Mouse (Mus musculus): ENCODE measurements around the gene Chchd2. TPM values are rescaled to one million over a fixed set of nuclear protein-coding genes. Genes with fewer than 3 reads are reported as not detected.
"Not testable (repeated sequence)": the region's sequence is repeated elsewhere in the genome, so short reads cannot be mapped to it uniquely, and the experiment has no call there.

The Chchd2 gene
- polyA plus RNA-seq, 1 experiment from 2014 or later = 955 TPM

DNA sequence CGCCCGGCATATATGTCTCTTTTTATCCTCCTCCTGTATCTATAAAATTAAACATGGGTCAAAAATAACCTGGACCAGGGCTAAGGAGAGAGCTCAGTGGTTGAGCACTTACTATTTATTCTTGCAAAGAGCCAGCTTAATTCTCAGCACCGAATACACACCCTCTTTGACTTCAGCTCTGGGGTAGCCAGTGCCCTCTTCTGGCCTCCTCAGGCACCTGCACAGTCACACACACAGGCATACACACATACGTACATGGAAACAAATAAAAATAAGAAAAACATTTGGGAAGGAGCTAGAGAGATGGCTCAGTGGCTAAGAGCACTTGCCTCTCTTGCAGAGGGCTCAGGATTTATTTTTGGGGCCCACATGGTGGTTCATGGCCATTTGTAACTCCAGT is 34.7 kb upstream of the Chchd2 start:
- peaks cover 2% of the 10 kb centered on the region; the same call in 1 of the 2 replicates for H3K4me1 ChIP-seq (ENCODE audit: insufficient read depth)
- no peak overlapping the region for H3K9ac ChIP-seq (replicated peaks)
- H3K9me3 ChIP-seq (ENCODE audit: low read length) = no peaks in the 10 kb centered on the region
- TF ChIP-seq CTCF (IDR thresholded peaks at IDR 0.05; ENCODE audit: low read depth) (no peak), EP300 (IDR thresholded peaks at IDR 0.05; ENCODE audit: low read depth) (no peak)
- ATAC-seq (no peak), DNase-seq (no peak)
- H3K4me2 ChIP-seq (ENCODE audit: low read depth, low read length) = no peak overlapping the region
- WGBS (ENCODE audit: insufficient replicate concordance) = 95% methylated on average over 4 of the region's 4 CpGs
- H3K27ac ChIP-seq (ENCODE audit: low read depth) = no peak overlapping the region
- H3K36me3 ChIP-seq (replicated peaks; ENCODE audit: insufficient read depth, low read length) = no peaks in the 10 kb centered on the region
- no peaks in the 10 kb centered on the region for H3K27me3 ChIP-seq (ENCODE audit: insufficient read depth, low read length)
- H3K4me3 ChIP-seq (ENCODE audit: low read depth, low read length) = no peak overlapping the region

DNA sequence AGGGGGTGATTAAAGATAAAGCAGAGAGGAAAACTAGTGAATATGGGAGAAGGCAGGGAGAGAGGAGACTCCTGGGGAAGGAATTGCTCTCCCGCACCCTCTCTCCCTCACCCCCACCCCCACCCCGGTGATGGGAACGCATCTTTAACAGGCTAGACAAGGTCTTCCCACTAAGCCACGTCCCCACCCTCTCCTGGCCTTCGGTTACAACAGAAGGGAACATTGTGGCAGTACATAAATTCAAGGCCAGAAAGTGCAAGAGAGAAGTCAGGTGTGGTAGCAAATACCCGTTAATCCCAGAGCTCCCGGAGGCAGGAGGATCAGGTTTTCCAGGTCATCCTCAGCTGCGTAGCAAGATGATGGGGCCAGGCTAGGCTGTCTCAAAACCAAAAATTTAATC is 32.0 kb upstream of the Chchd2 start:
- Histone ChIP-seq H3K27me3 (ENCODE audit: insufficient read depth, low read length) (no peaks in the 10 kb centered on the region), H3K4me2 (ENCODE audit: low read depth, low read length) (no peak overlapping the region), H3K4me3 (ENCODE audit: low read depth, low read length) (no peak overlapping the region), H3K4me1 (ENCODE audit: insufficient read depth) (no peaks in the 10 kb centered on the region), H3K9ac (replicated peaks) (no peak overlapping the region), H3K27ac (ENCODE audit: low read depth) (no peak overlapping the region), H3K9me3 (ENCODE audit: low read length) (no peaks in the 10 kb centered on the region), H3K36me3 (replicated peaks; ENCODE audit: insufficient read depth, low read length) (no peaks in the 10 kb centered on the region)
- DNase-seq (no peak), ATAC-seq (no peak)
- WGBS (ENCODE audit: insufficient replicate concordance) = 66% methylated on average over 8 of the region's 8 CpGs
- no peak for TF ChIP-seq EP300 (IDR thresholded peaks at IDR 0.05; ENCODE audit: low read depth)
- no peak for TF ChIP-seq CTCF (IDR thresholded peaks at IDR 0.05; ENCODE audit: low read depth)

DNA sequence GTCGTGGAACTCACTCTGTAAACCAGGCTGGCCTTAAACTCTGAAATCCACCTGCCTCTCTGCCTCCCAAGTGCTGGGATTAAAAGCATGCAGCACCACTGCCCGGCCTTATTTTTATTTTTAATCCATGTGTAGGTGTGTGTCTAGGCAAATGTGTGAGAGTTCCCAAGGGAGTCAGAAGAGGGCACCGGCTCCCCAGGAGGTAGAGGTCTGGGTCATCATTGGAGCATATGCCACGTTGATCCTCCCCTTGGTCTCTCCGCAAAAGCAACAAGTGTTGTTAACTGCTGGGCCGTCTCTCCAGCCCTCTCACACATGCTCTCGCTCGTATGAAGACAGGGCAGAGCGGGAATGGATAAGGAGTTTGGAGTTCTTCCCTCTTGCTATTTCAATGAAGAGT is 31.5 kb upstream of the Chchd2 start:
- H3K9ac ChIP-seq (replicated peaks) = no peak overlapping the region
- ATAC-seq (no peak), DNase-seq (no peak)
- H3K4me3 ChIP-seq (ENCODE audit: low read depth, low read length) = no peak overlapping the region
- no peak overlapping the region for H3K27ac ChIP-seq (ENCODE audit: low read depth)
- no peaks in the 10 kb centered on the region for H3K4me1 ChIP-seq (ENCODE audit: insufficient read depth)
- no peaks in the 10 kb centered on the region for H3K9me3 ChIP-seq (ENCODE audit: low read length)
- TF ChIP-seq CTCF (IDR thresholded peaks at IDR 0.05; ENCODE audit: low read depth) = no peak
- no peak for TF ChIP-seq EP300 (IDR thresholded peaks at IDR 0.05; ENCODE audit: low read depth)
- WGBS (ENCODE audit: insufficient replicate concordance) = 77% methylated on average over 9 of the region's 9 CpGs
- no peaks in the 10 kb centered on the region for H3K27me3 ChIP-seq (ENCODE audit: insufficient read depth, low read length)
- no peak overlapping the region for H3K4me2 ChIP-seq (ENCODE audit: low read depth, low read length)
- no peaks in the 10 kb centered on the region for H3K36me3 ChIP-seq (replicated peaks; ENCODE audit: insufficient read depth, low read length)

DNA sequence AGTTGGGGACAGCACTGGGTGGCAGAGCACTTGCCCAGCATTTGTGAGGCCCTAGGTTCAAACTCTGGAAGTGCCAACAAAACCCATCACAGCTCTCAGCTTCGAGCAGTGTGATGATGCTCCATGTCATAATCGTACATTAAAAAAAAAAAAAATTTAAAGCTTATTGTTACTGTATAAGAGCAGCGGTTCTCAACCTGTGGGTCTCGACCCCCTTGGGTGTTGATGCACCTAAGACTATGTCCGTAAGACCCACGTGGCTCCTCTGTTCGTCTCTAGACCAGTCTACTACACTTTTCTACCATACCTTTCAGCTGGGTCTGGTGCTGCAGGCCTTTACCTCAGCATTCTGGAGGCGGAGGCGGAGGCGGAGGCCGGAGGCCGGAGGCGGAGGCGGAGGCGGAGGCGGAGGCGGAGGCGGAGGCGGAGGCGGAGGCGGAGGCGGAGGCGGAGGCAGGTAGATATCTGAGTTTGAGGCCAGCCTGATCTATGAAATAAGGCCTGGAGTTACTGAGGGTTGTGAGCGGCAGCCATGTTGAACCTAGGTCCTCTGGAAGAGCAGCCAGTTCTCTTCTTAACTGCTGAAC is 30.9 kb upstream of the Chchd2 start:
- no peak overlapping the region for H3K4me3 ChIP-seq (ENCODE audit: low read depth, low read length)
- no peak overlapping the region for H3K9ac ChIP-seq (replicated peaks)
- no peaks in the 10 kb centered on the region for H3K27me3 ChIP-seq (ENCODE audit: insufficient read depth, low read length)
- H3K9me3 ChIP-seq (ENCODE audit: low read length) = no peaks in the 10 kb centered on the region
- H3K36me3 ChIP-seq (replicated peaks; ENCODE audit: insufficient read depth, low read length) = no peaks in the 10 kb centered on the region
- no peak overlapping the region for H3K4me2 ChIP-seq (ENCODE audit: low read depth, low read length)
- WGBS (ENCODE audit: insufficient replicate concordance) = 84% methylated on average over 24 of the region's 24 CpGs
- no peak for ATAC-seq
- TF ChIP-seq CTCF (IDR thresholded peaks at IDR 0.05; ENCODE audit: low read depth) = no peak
- no peak for TF ChIP-seq EP300 (IDR thresholded peaks at IDR 0.05; ENCODE audit: low read depth)
- H3K27ac ChIP-seq (ENCODE audit: low read depth) = no peak overlapping the region
- H3K4me1 ChIP-seq (ENCODE audit: insufficient read depth) = no peaks in the 10 kb centered on the region
- no peak for DNase-seq

DNA sequence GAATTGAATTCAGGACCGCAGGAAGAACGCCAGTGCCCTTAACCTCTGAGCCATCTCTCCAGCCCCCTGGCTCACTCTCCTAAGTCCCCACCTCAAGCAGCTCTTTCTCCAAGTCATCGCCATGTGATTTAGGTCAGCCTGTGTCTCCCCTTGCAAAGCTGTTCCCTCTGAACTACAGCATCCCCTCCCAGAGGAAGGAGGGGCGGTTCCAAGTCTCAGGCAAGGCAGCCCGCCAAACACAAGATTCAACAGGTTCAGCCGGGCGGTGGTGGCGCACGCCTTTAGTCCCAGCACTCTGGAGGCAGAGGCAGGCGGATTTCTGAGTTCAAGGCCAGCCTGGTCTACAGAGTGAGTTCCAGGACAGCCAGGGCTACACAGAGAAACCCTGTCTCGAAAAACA is 28.2 kb upstream of the Chchd2 start:
- H3K36me3 ChIP-seq (replicated peaks; ENCODE audit: insufficient read depth, low read length); ATAC-seq; H3K27me3 ChIP-seq (ENCODE audit: insufficient read depth, low read length); H3K9ac ChIP-seq (replicated peaks); H3K4me1 ChIP-seq (ENCODE audit: insufficient read depth); H3K4me3 ChIP-seq (ENCODE audit: low read depth, low read length); H3K4me2 ChIP-seq (ENCODE audit: low read depth, low read length); H3K9me3 ChIP-seq (ENCODE audit: low read length); H3K27ac ChIP-seq (ENCODE audit: low read depth); DNase-seq: not testable (repeated sequence)
- WGBS (ENCODE audit: insufficient replicate concordance) = 81% methylated on average over 11 of the region's 11 CpGs

DNA sequence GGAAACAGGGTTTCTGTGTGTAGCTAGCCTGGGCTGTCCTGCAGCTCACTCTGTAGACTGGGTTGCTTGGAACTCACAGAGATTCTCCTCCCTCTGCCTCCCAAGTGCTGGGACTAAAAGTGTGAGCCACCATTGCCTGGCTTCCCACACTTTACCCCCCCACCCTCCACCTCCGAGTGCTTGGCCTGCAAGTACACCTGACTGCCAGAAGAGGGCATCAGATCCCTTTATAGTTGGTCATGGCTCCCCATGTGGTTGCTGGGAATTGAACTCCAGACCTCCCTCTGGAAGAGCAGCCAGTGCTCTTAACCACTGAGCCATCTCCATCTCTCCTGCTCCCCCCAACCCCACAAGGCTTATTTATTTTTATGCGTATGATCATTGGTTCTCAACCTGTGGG is 26.8 kb upstream of the Chchd2 start:
- 40% methylated on average over 2 of the region's 2 CpGs for WGBS (ENCODE audit: insufficient replicate concordance)
- 0 out of 2 replicates have a peak, but pooled peaks have one; percentile 31 for ATAC-seq

DNA sequence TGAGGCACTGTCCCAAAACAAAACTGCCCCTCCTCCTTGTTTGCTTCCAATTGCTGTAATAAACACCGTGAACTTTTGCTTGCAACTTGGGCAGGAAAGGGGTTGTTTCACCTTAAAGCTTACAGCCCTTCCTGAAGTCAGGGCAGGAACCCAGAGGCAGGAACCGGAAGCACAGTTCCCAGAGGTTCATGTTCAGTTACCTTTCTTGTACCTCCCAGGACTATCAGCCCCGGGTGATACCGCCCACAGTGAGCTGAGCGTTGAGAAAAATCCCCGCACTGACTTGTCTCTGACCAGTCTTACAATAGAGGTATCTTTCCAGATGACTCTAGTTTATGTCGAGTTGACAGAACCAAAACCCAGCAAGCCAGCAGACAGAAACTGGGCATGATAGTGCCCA is 22.3 kb upstream of the Chchd2 start:
- Histone ChIP-seq H3K27me3 (ENCODE audit: insufficient read depth, low read length) (no peaks in the 10 kb centered on the region), H3K9me3 (ENCODE audit: low read length) (no peaks in the 10 kb centered on the region), H3K4me3 (ENCODE audit: low read depth, low read length) (no peak overlapping the region), H3K4me2 (ENCODE audit: low read depth, low read length) (no peak overlapping the region; the same call in 1 of the 2 replicates), H3K27ac (ENCODE audit: low read depth) (no peak overlapping the region), H3K9ac (replicated peaks) (no peak overlapping the region), H3K36me3 (replicated peaks; ENCODE audit: insufficient read depth, low read length) (no peaks in the 10 kb centered on the region), H3K4me1 (ENCODE audit: insufficient read depth) (peaks cover 14% of the 10 kb centered on the region)
- ATAC-seq (no peak), DNase-seq (no peak)
- TF ChIP-seq CTCF (IDR thresholded peaks at IDR 0.05; ENCODE audit: low read depth) (no peak), EP300 (IDR thresholded peaks at IDR 0.05; ENCODE audit: low read depth) (no peak)
- 66% methylated on average over 7 of the region's 7 CpGs for WGBS (ENCODE audit: insufficient replicate concordance)

More for the DNA sequence above, 26.8 kb upstream of the Chchd2 start:
- DNase-seq = peak; percentile 54
- Histone ChIP-seq H3K9me3 (ENCODE audit: low read length) (no peaks in the 10 kb centered on the region), H3K4me1 (ENCODE audit: insufficient read depth) (peaks cover 5% of the 10 kb centered on the region), H3K4me3 (ENCODE audit: low read depth, low read length) (no peak overlapping the region), H3K4me2 (ENCODE audit: low read depth, low read length) (no peak overlapping the region), H3K27ac (ENCODE audit: low read depth) (no peak overlapping the region), H3K36me3 (replicated peaks; ENCODE audit: insufficient read depth, low read length) (no peaks in the 10 kb centered on the region), H3K27me3 (ENCODE audit: insufficient read depth, low read length) (no peaks in the 10 kb centered on the region), H3K9ac (replicated peaks) (no peak overlapping the region)
- TF ChIP-seq EP300 (IDR thresholded peaks at IDR 0.05; ENCODE audit: low read depth) (no peak), CTCF (IDR thresholded peaks at IDR 0.05; ENCODE audit: low read depth) (peak; percentile 79)
